Mouse (Mus musculus) G1E (cell line): ENCODE data around the gene Tipin. TPM values are rescaled to one million over a fixed set of nuclear protein-coding genes. Genes with fewer than 3 reads are reported as not detected.
A peak's percentile ranks its signal among the peaks of the same experiment; 100 is the strongest.

ENCODE experiments used
- ATAC-seq: 2 replicates; pipeline ENCODE4 v1.8.0; 2016; ENCODE audit warnings: mild to moderate bottlenecking; ENCODE audit not compliant: insufficient number of reproducible peaks, poor library complexity, low FRiP score, severe bottlenecking; ENCODE audit errors: extremely low read depth
- DNase-seq: peaks from one replicate; pipeline ENCODE4 v3.0.0; 2012; ENCODE audit warnings: low spot score
- H3K27me3 ChIP-seq: 2 replicates; pipeline ENCODE4 v1.6.1; 2012; ENCODE audit warnings: mild to moderate bottlenecking, low read length, inconsistent platforms; ENCODE audit not compliant: insufficient read depth
- H3K36me3 ChIP-seq: replicated peaks from 2 replicates; pipeline ENCODE3; 2012; ENCODE audit warnings: mild to moderate bottlenecking, inconsistent platforms
- H3K4me1 ChIP-seq: 2 replicates; pipeline ENCODE4 v1.6.1; 2012; ENCODE audit warnings: low read depth, low read length, inconsistent platforms, mixed read lengths; ENCODE audit not compliant: insufficient read depth
- H3K4me3 ChIP-seq: 2 replicates; pipeline ENCODE4 v1.5.1; 2012; ENCODE audit warnings: low read depth, mild to moderate bottlenecking, inconsistent platforms, low read length, moderate library complexity, mixed read lengths
- H3K9me3 ChIP-seq: replicated peaks from 2 replicates; pipeline ENCODE4 v1.6.1; 2012; ENCODE audit warnings: inconsistent platforms
- CTCF ChIP-seq: IDR thresholded peaks from 2 replicates; pipeline ENCODE4 v1.5.1; 2012; ENCODE audit warnings: low read depth, low read length, inconsistent platforms, mixed read lengths
- GATA1 ChIP-seq: IDR thresholded peaks from 2 replicates; pipeline ENCODE4 v1.6.1; 2012; ENCODE audit warnings: borderline replicate concordance, low read length, inconsistent platforms, mixed read lengths
- GATA2 ChIP-seq: IDR thresholded peaks from 2 replicates; pipeline ENCODE4 v1.6.1; 2012; ENCODE audit warnings: low read depth, low read length, inconsistent platforms, borderline replicate concordance
- POLR2AphosphoS5 ChIP-seq: IDR thresholded peaks from 2 replicates; pipeline ENCODE4 v1.6.1; 2012; ENCODE audit warnings: low read depth, low read length, inconsistent platforms; ENCODE audit not compliant: insufficient replicate concordance
- TAL1 ChIP-seq: conservative IDR thresholded peaks from 2 replicates; pipeline ENCODE4 v1.6.1; 2012; ENCODE audit warnings: low read depth, low read length, inconsistent platforms, mixed read lengths
- polyA plus RNA-seq: library from polyadenylated mRNA; stranded (reverse); fragments of >175 nt; gene quantifications from 2 replicates; pipeline ENCODE4 v1.2.3, GENCODE M21; 2012
- total RNA-seq, 2 experiments: library from RNA; stranded (forward) in 1 of 2; stranded (reverse) in 1 of 2; fragments of 200-1000 nt in 1 of 2; fragments of >200 nt in 1 of 2; fragmentation: Nextera tagmentation in 1 of 2; gene quantifications; 2 replicates each; pipeline ENCODE4 v1.2.3; 2014 to 2017

Gene Tipin
- total RNA-seq (2014; fragmentation: Nextera tagmentation) (129 and 130 TPM in 2 replicates), total RNA-seq (2017) (344 and 355 TPM in 2 replicates), polyA plus RNA-seq (6.7 and 8.0 TPM in 2 replicates)

DNA sequence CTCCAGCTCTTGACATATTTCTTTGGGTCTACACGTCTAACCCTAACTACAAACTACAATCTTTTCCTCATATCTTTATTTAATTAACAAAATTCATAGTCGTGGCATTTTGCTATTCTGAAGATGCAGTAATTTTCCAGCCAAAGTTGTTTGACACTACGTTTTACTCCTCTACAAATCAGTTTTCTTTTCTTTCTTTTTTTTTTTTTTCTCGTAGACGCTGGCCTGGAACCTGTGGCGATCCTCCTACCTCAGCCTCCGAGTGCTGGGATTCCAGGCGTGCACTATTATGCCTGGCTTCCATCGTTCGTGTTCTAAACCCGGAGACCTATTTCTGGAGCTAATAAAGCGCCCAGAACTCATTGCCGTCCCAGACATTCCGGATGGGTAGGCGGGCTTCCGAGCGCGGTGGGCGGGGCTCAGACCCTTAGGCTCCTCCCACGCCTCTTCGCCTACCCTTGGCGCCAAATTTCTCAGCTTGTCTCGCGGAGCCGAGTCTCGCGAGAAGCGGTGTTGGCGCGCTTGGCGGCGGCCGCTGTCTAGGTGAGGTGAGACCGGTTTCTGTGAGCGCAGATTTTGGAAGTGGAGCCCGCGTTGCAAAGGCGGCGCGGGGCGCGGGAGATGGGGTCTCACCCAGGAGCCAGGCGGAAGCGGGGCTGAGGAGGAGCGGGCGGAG is at the start of gene Tipin:
Gene Tipin (plus strand): TSS at position 477 of the 676 bp plus-strand sequence.
- peaks cover 21% of the 10 kb centered on the region for H3K4me1 ChIP-seq
- DNase-seq (peak; percentile 74), ATAC-seq (peak; percentile 80)
- H3K36me3 ChIP-seq = peaks cover 18% of the 10 kb centered on the region
- no peaks in the 10 kb centered on the region for H3K27me3 ChIP-seq
- TF ChIP-seq GATA1 = no peak
- TF ChIP-seq CTCF = no peak
- no peak for TF ChIP-seq GATA2
- TF ChIP-seq POLR2AphosphoS5 = no peak
- no peak for TF ChIP-seq TAL1
- H3K9me3 ChIP-seq = no peaks in the 10 kb centered on the region
- peak within 1 kb of the TSS; percentile 98 for H3K4me3 ChIP-seq

DNA sequence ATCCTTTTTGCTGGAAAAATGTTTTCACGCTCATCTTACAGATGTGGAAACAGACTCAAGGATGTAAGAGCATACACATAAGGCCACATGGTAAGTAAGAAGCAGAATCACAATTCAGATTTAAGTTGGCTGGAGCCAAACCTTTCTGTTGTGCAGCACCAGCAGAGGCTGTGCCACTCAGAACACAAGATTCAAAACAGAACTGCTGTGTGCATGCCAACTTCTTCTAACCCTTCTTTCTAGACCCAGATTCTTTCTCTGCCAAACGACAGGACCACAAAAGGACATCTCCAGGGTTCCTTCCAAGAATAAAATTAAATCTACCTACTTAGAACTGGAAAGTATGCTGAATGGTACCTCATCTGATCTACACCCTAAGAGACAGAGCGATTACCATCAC is 49.7 kb upstream of the Tipin start:
- Histone ChIP-seq H3K4me3 (no peak overlapping the region), H3K9me3 (no peaks in the 10 kb centered on the region), H3K27me3 (no peaks in the 10 kb centered on the region), H3K36me3 (peaks cover 76% of the 10 kb centered on the region), H3K4me1 (peaks cover 3% of the 10 kb centered on the region; the same call in 1 of the 2 replicates)
- DNase-seq (no peak), ATAC-seq (no peak)
- no peak for TF ChIP-seq GATA2
- no peak for TF ChIP-seq TAL1
- TF ChIP-seq GATA1 = no peak
- no peak for TF ChIP-seq POLR2AphosphoS5
- no peak for TF ChIP-seq CTCF

DNA sequence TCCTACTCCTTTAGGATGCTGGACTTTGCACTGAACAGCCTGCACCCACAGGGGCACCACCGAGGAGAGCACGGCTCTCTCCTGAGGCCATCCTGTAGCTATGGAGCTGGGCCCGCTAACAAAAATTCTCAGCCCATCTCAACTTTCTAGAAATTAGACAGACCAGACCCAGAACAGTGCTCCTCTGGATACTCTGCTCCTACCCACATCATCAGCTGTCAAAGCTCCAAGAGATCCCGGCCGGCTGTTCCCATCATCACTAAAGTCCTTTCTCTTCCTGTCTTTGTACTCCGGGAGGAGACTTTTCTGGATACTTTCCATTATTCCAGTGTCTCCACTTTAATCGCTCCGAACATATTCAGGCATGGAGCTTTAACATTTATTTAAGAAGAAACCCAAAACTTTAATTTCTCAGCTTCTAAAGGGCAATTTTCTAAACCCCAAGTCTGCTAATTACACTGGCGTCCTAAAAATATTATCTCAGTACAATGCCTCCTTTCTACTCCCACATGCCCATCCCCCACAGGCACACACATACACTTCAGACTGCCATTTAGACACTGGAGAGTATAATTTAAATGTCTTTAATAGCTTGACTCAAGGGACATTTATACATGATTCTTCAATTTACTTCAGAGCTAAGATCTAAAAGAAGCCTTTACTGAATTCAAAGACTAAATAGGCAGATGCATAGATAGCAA is 49.0 kb upstream of the Tipin start:
- Histone ChIP-seq H3K9me3 (no peaks in the 10 kb centered on the region), H3K4me3 (no peak overlapping the region), H3K36me3 (peaks cover 71% of the 10 kb centered on the region), H3K27me3 (no peaks in the 10 kb centered on the region), H3K4me1 (peaks cover 3% of the 10 kb centered on the region; the same call in 1 of the 2 replicates)
- ATAC-seq = no peak
- no peak for TF ChIP-seq CTCF
- TF ChIP-seq TAL1 = no peak
- no peak for TF ChIP-seq GATA2
- no peak for TF ChIP-seq GATA1
- no peak for DNase-seq

DNA sequence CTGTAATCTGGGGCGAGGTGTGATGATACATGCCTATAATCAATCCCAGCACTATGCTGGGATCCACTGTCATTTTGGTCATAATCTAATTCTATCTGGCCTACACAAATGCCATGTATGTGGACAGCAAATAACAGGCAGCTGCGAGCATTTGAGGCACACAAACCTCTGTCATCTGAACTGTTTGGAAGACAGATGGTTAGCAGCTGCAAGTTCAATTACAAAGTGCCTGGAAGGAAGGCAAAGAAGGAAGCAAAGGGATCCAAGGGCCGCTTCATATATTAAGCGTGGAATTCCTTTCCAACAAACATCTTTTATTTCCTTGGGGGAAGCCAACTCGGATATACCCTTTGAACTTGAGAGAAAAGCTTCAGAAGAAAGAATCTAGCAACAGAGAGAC is 47.7 kb upstream of the Tipin start:
- H3K4me3 ChIP-seq = no peak overlapping the region
- no peaks in the 10 kb centered on the region for H3K9me3 ChIP-seq
- ATAC-seq (no peak), DNase-seq (no peak)
- H3K27me3 ChIP-seq = no peaks in the 10 kb centered on the region
- H3K4me1 ChIP-seq = no peaks in the 10 kb centered on the region; the same call in 1 of the 2 replicates
- peaks cover 66% of the 10 kb centered on the region for H3K36me3 ChIP-seq
- no peak for TF ChIP-seq GATA2
- TF ChIP-seq TAL1 = no peak
- no peak for TF ChIP-seq POLR2AphosphoS5
- TF ChIP-seq GATA1 = no peak
- TF ChIP-seq CTCF = no peak

DNA sequence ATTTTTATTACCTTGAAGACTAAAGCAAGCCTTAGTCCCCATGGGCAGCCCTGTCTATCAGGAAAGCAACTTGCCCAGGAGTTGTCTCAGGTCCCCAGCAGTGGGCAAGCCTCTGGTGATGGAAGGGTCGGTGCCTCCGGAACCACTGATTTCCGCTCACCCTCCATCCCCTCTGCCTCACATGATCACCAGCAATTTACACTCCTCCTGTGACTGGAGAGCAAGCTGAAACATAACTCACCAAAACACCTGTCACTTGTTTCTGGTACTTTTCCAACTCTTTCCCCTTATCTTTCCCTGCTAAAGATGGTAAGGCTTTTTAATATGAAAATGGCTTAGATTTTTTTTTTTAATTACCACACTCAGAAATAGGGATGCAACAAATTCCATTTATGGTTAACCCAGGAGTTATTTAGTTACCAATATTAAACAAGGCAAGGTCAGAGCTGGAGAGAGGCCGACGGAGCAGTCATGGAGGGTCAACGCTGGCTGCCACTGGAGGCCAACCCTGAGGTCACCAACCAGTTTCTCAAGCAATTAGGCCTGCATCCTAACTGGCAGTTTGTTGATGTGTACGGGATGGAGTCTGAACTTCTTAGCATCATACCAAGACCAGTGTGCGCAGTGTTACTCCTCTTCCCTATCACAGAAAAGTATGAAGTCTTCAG is 46.5 kb upstream of the Tipin start, which contains the start of gene Uchl4:
Gene Uchl4 (plus strand): TSS at position 434 of the 668 bp plus-strand sequence.
- peaks cover 62% of the 10 kb centered on the region for H3K36me3 ChIP-seq
- DNase-seq (no peak), ATAC-seq (no peak)
- no peaks in the 10 kb centered on the region for H3K27me3 ChIP-seq
- TF ChIP-seq POLR2AphosphoS5 (no peak), GATA2 (no peak), GATA1 (no peak), TAL1 (no peak), CTCF (no peak)
- no peaks in the 10 kb centered on the region; the same call in 1 of the 2 replicates for H3K4me1 ChIP-seq
- no peaks in the 10 kb centered on the region for H3K9me3 ChIP-seq
- H3K4me3 ChIP-seq = no peak within 1 kb of the TSS
